Mouse (Mus musculus): ENCODE results near the gene Arhgef28.

GRCm38 (mm10) chr13:98015981-98016922 is 190.0 kb downstream of the Arhgef28 start:
- TF ChIP-seq POLR2A (IDR thresholded peaks at IDR 0.05; ENCODE audit: borderline replicate concordance, insufficient read depth, low read length), result no peak
- no peak for TF ChIP-seq CTCF (IDR thresholded peaks at IDR 0.05; ENCODE audit: borderline replicate concordance, insufficient read depth, low read depth, low read length)
